Mouse (Mus musculus) gastrocnemius, postnatal 4 days (tissue): ENCODE measurements at regions not wholly inside any gene's neighbourhood (a gene's known extent, or its start where the extent isn't known, plus 50 kb on each side); places are given as distances from the start of the nearest gene placed in this dataset.

Source experiments
- DNase-seq, 2 experiments: peaks; one replicate each; pipeline ENCODE4 v3.0.0; 2021 to 2022; ENCODE audit warnings: low spot score in 2 of 2, mixed read lengths in 2 of 2

- no peak for DNase-seq
These were observed 52.1 kb upstream of the Cadm1 start for GRCm38 (mm10) chr9:47477889-47478288.
